Mouse (Mus musculus) intestine, postnatal 0 days (tissue): ENCODE measurements around the gene Gm49396. TPM values are rescaled to one million over a fixed set of nuclear protein-coding genes. Genes with fewer than 3 reads are reported as not detected.
A peak's percentile ranks its signal among the peaks of the same experiment; 100 is the strongest.

ENCODE experiments used
- ATAC-seq: fragments of 200-750 bp; cut with Nextera tagmentation; 2 replicates; pipeline ENCODE4 v1.8.0; 2017; ENCODE audit warnings: mild to moderate bottlenecking, moderate TSS enrichment, moderate library complexity
- H3K27ac ChIP-seq: fragments of 300-500 bp; sonication (generic); 2 replicates; pipeline ENCODE4 v1.5.1; 2014; ENCODE audit warnings: mild to moderate bottlenecking, low read depth, low read length, moderate library complexity
- H3K27me3 ChIP-seq: fragments of 300-500 bp; sonication (generic); replicated peaks from 2 replicates; pipeline ENCODE4 v1.6.1; 2014; ENCODE audit warnings: low read length, mixed read lengths; ENCODE audit not compliant: control insufficient read depth, insufficient read depth
- H3K36me3 ChIP-seq: fragments of 300-500 bp; sonication (generic); 2 replicates; pipeline ENCODE4 v1.6.1; 2014; ENCODE audit warnings: mild to moderate bottlenecking, moderate library complexity; ENCODE audit not compliant: control insufficient read depth, insufficient read depth
- H3K4me1 ChIP-seq: fragments of 300-500 bp; sonication (generic); replicated peaks from 2 replicates; pipeline ENCODE4 v1.6.1; 2014; ENCODE audit warnings: antibody characterized with exemption, low read length, mixed read lengths; ENCODE audit not compliant: control insufficient read depth, insufficient read depth
- H3K4me2 ChIP-seq: fragments of 300-500 bp; sonication (generic); replicated peaks from 2 replicates; pipeline ENCODE4 v1.6.1; 2014; ENCODE audit warnings: low read depth, mild to moderate bottlenecking, moderate library complexity
- H3K4me3 ChIP-seq: fragments of 300-500 bp; sonication (generic); 2 replicates; pipeline ENCODE4 v1.5.1; 2014; ENCODE audit warnings: low read depth, low read length
- H3K9ac ChIP-seq: fragments of 300-500 bp; sonication (generic); 2 replicates; pipeline ENCODE4 v1.6.1; 2014; ENCODE audit warnings: mild to moderate bottlenecking, low read depth, low read length
- H3K9me3 ChIP-seq: fragments of 300-500 bp; sonication (generic); 2 replicates; pipeline ENCODE4 v1.6.1; 2016; ENCODE audit warnings: mixed run types; ENCODE audit not compliant: control insufficient read depth
- CTCF ChIP-seq: sonication (generic); IDR thresholded peaks from 2 replicates; pipeline ENCODE4 v1.5.1; 2016; ENCODE audit warnings: low read depth, mild to moderate bottlenecking, control low read depth, antibody characterized with exemption, moderate library complexity
- WGBS: fragments of 180-500 bp; shearing (Covaris S2); extraction: QIAGEN DNeasy Blood & Tissue Kit; methylation state at CpG from one replicate; pipeline ENCODE4 v1.1.7; 2014; 5-methylcytosine and 5-hydroxymethylcytosine counted together
- polyA plus RNA-seq: library from polyadenylated mRNA; unstranded; fragments of >200 nt; fragmentation: Nextera tagmentation; extraction: Ambion mirVana; gene quantifications from 2 replicates; pipeline ENCODE4 v1.2.1, GENCODE M21; 2015

Gm49396 gene
- polyA plus RNA-seq, 1 experiment from 2014 or later, result 0.83 TPM

DNA sequence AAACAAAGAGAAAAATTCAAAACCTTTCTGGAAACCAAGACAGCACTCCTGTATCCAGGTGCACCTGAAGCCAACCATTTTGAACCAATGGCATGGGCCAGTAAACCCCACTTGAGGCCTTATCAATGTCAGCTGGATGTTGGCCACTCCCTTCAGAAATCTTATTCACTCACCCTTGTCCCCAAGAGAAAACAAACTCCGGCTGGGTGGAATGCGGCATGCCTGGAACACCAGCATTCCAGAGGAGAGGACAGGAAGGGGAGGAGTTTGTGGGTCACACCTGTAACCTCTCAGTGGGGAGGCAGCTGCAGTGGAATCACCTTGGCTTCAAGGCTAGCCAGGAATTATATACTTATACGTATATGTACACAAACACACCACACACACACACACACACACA, 39.4 kb downstream of the Gm49396 start:
- no peaks in the 10 kb centered on the region for H3K9me3 ChIP-seq
- no peak for TF ChIP-seq CTCF
- 10% methylated on average over 3 of the region's 3 CpGs for WGBS

DNA sequence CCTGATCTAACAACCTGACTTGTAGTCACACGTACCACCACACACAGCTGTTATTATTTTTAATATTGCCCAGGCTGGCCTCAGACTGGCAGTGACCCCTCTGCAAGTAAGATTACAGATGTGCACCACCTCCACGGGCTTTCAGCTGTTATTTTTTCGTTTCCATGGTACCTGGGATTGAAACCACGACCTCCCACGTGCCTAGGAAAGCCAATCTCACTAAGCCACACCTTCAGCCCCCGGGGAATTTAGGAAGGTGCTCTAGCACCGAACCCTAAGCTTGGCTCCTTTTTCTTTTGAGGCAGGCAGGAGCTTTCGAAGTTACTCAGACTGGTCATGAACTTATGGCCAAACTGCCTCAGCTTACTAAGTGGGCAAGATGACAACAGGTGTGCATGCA, 41.3 kb downstream of the Gm49396 start:
- TF ChIP-seq CTCF, result no peak
- H3K9ac ChIP-seq, result no peak overlapping the region

More for the DNA sequence above, 39.4 kb downstream of the Gm49396 start:
- Histone ChIP-seq H3K27me3 (no peaks in the 10 kb centered on the region), H3K9ac (no peak overlapping the region), H3K27ac (0 out of 2 replicates have a peak overlapping the region, but pooled peaks have one; percentile 28), H3K4me2 (no peak overlapping the region), H3K4me1 (no peaks in the 10 kb centered on the region), H3K4me3 (no peak overlapping the region), H3K36me3 (no peaks in the 10 kb centered on the region)
- ATAC-seq, result peak; percentile 74

DNA sequence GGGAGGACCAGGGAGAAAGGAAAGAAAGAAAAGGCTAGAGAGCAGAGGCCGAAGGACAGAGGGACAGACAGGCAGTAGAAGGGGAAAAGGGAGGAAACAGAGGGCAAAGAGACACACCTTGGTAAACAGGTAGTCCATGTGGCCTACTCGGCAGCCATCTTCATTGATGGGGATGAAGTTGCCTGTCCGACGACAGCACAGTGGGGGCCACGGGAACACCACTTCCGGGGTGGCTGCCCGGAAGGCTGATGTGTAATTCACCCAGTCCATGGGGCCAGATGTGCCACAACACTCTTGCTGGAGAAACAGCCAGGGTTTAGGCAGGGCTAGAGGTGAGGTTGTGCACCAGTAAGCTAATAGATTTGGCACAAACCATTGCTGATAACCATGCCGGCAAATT, 41.8 kb downstream of the Gm49396 start:
- Histone ChIP-seq H3K9ac (no peak overlapping the region), H3K4me2 (no peak overlapping the region), H3K27ac (no peak overlapping the region), H3K4me1 (no peaks in the 10 kb centered on the region), H3K36me3 (no peaks in the 10 kb centered on the region), H3K4me3 (no peak overlapping the region), H3K9me3 (no peaks in the 10 kb centered on the region), H3K27me3 (no peaks in the 10 kb centered on the region)
- no peak for ATAC-seq
- no peak for TF ChIP-seq CTCF
- WGBS, result 80% methylated on average over 8 of the region's 8 CpGs

More for the DNA sequence above, 41.3 kb downstream of the Gm49396 start:
- Histone ChIP-seq H3K4me2 (no peak overlapping the region), H3K4me1 (no peaks in the 10 kb centered on the region), H3K4me3 (no peak overlapping the region), H3K27ac (no peak overlapping the region), H3K36me3 (no peaks in the 10 kb centered on the region), H3K9me3 (no peaks in the 10 kb centered on the region), H3K27me3 (no peaks in the 10 kb centered on the region)
- ATAC-seq, result no peak
- 58% methylated on average over 8 of the region's 8 CpGs for WGBS

DNA sequence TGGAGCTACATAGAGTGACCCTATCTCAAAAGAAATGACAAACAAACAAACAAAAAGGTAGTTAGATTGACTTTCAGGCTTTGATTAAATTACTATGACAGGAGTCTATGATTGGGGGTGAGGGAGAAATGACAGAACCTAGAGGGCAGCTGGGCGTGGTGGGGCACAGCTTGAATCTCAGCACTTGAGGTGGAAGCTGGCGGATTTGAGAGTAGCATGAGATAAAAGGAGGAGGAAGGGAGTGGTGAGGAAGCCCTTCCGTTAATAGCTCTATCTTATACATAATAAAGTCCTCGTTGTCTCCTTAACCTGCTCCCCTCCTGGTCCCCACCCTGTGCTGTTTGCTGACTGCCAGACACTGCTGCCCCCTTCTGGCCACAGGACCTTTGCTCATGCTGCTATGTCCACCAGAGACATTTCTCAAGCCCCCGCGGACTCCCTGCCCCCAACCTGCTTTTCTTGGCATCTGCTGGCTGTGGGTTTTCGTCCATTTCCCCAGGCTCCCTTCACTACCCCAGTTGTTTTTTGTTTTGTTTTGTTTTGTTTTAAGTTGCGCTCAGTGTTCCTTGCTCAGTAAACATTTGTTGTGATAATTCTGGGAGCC, 44.7 kb downstream of the Gm49396 start:
- Histone ChIP-seq H3K27ac (no peak overlapping the region), H3K36me3 (no peaks in the 10 kb centered on the region), H3K4me2 (no peak overlapping the region), H3K9me3 (no peaks in the 10 kb centered on the region), H3K4me1 (no peaks in the 10 kb centered on the region), H3K4me3 (no peak overlapping the region), H3K9ac (no peak overlapping the region), H3K27me3 (no peaks in the 10 kb centered on the region)
- ATAC-seq, result 0 out of 2 replicates have a peak, but pooled peaks have one; percentile 38
- TF ChIP-seq CTCF, result peak; percentile 84
- 27% methylated on average over 8 of the region's 8 CpGs for WGBS

DNA sequence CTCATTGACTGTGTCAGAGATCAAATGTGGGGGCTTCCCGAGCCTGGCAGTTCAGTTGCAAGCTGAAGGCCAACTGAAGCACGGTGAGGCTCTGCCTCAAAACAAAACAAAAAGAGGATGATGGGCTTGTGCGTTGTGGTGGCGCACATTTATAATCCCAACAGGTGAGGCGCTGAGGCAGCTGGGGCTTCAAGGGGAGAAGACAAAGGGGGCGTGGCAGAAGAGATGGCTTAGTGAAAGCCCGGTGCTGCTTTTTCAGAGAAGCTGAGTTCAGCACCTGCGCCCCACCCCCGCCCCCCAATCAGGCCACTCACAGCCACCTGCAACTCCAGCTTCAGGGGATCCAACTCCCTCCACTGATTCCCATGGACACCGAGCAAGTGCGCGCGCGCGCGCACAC, 45.3 kb downstream of the Gm49396 start:
- H3K36me3 ChIP-seq, result no peaks in the 10 kb centered on the region

DNA sequence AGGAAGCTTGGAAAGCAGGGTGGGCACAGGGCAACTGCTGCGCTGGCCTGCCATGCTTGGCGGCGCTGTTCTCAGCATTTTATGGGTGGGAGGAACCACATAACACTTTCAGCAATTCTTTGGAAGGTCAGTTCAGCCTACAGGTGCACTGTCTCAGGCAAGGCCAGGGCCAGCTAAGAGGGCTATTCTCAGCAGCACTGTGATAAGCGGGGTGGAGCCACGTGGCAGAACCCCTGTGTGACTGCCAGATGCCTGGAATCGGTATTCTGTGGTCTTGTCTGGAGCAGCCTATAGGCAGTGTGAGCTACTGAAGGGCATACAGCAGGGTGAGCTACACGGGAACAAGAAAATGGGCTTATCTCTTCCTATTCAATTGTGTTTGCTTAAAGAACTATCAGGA, 46.9 kb downstream of the Gm49396 start:
- TF ChIP-seq CTCF, result peak; percentile 23; the same call in 1 of the 2 replicates
- Histone ChIP-seq H3K36me3 (no peaks in the 10 kb centered on the region; the same call in 1 of the 2 replicates), H3K4me2 (no peak overlapping the region), H3K4me1 (no peaks in the 10 kb centered on the region), H3K9ac (no peak overlapping the region), H3K4me3 (no peak overlapping the region), H3K27me3 (no peaks in the 10 kb centered on the region), H3K9me3 (no peaks in the 10 kb centered on the region), H3K27ac (no peak overlapping the region)
- no peak for ATAC-seq
- WGBS, result 28% methylated on average over 7 of the region's 7 CpGs

More for the DNA sequence above, 45.3 kb downstream of the Gm49396 start:
- H3K4me3 ChIP-seq, result no peak overlapping the region
- H3K27me3 ChIP-seq, result no peaks in the 10 kb centered on the region
- H3K4me1 ChIP-seq, result no peaks in the 10 kb centered on the region
- H3K27ac ChIP-seq, result no peak overlapping the region
- no peak for ATAC-seq
- H3K4me2 ChIP-seq, result no peak overlapping the region
- no peak for TF ChIP-seq CTCF
- WGBS, result 47% methylated on average over 16 of the region's 16 CpGs
- no peak overlapping the region for H3K9ac ChIP-seq
- no peaks in the 10 kb centered on the region for H3K9me3 ChIP-seq
